Mouse (Mus musculus): ENCODE results near the gene Tigd3.

GRCm38 (mm10) chr19:5872528-5872927, 21.4 kb downstream of the Tigd3 start:
- TF ChIP-seq ZC3H11A (IDR thresholded peaks at IDR 0.05; ENCODE audit: borderline replicate concordance, low read depth, low read length) (no peak), CHD2 (IDR thresholded peaks at IDR 0.05; ENCODE audit: low read depth, low read length) (no peak)

Measured in ES-E14 (cell line).